Mouse (Mus musculus): ENCODE results near the gene Elavl2.
"Not testable (repeated sequence)": the region's sequence is repeated elsewhere in the genome, so short reads cannot be mapped to it uniquely, and the experiment has no call there.

The Elavl2 gene

GRCm38 (mm10) chr4:91310801-91311200 is 89.8 kb downstream of the Elavl2 start:
- no peak for DNase-seq (ENCODE audit: low read depth)

- DNase-seq (ENCODE audit: low read depth), result no peak
Observed at GRCm38 (mm10) chr4:91297706-91298105, 102.9 kb downstream of the Elavl2 start.

GRCm38 (mm10) chr4:91295317-91295716 is 105.3 kb downstream of the Elavl2 start:
- no peak for DNase-seq (ENCODE audit: low read depth)

DNA sequence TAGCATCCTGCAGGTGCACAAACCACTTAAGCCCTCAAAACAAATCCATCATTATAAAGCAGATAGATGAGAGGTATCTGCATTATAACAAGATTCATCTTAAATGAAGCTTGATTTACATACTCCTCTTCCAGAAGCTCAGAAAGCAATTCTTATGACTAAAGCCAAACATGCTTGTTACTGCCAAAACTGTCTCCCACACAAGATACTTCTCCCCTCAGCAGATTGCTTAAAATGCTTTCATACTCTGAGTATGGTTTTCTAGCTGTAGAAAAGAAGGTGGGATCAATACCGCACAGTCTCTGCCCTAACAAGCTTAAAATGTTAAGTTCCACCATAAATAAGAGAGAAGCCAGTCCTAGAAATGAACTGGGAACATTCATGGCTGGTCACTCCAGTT is 109.1 kb downstream of the Elavl2 start:
- no peak for DNase-seq (ENCODE audit: low read depth)

DNA sequence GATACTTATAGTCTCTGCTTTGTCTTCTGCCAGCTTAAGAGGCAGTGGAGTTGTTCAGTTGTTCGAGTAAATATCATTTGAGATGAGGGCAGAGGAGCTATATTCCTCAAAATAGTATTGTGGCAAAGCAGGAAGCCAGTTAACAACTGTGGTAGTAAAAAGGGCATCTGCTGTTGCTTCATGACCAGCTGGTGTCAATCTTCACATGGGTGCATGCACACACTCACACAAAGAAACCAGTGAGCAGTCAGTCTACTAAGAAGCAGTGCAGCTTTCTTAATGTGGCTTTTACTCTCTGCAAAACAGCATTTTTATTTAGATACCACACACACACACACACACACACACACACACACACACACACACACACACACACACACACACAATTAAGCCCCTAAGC is 110.2 kb downstream of the Elavl2 start:
- no peak for DNase-seq (ENCODE audit: low read depth)

- no peak for DNase-seq (ENCODE audit: low read depth)
Observed at GRCm38 (mm10) chr4:91289151-91289550, 111.4 kb downstream of the Elavl2 start.

DNA sequence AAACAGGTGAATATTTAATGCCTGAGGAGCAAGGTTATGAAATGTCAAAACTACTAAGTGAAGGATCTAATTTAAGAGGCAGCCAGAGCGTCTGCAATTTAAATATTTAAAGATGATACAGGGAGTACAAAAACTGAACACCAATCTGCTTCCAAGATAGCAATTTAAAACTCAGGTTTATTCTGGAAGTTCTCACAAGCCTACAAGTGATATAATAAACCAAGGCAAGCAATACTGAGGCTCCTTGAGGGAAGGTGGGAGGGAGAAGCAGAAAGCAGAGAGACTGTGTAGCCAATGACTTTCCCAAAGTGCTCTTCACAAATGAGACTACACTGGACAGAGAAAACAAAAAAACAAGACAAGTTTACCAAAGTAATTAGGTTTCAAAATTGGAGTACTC is 132.2 kb downstream of the Elavl2 start:
- DNase-seq (ENCODE audit: low read depth), result no peak

- DNase-seq (ENCODE audit: low read depth), result no peak
Observed at GRCm38 (mm10) chr4:91263733-91264440, 136.7 kb downstream of the Elavl2 start.

DNA sequence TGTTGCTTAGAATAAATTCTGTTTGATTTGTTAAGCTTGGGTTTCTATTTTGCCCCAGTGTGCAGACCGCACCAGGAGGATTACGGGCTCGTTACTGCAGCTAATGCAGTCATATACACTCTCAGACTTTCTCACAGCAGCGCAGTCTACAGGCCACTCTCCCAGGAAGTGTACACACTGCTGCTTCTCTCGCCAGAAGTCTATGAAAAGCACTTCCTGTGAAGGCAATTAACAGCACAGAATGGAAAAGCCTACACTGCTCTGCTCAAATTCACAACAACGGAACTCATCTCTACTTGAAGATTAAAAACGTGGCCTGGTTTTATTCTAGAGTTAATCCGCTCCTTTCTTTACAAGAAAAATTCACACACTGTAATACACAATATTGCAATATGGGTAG is 137.7 kb downstream of the Elavl2 start:
- no peak for DNase-seq (ENCODE audit: low read depth)

GRCm38 (mm10) chr4:91260622-91261021 is 140.0 kb downstream of the Elavl2 start:
- no peak for DNase-seq (ENCODE audit: low read depth)

DNA sequence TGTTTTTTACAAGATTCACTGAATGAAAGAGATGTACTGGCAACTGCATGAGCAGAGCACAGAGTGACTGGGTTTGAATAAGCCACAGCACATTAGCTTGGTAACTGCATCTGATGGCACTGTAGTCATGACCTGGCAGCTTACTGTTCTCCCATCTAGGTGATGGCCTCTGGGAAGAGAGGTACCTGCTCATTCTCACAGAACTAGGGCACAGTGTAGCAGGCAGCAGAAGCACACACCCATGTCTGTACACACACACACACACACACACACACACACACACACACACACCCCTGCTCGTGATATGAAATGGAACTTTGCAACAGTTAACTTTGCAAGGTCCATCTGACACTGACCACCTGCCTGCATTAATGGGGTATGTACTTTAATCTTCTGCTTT is 151.9 kb downstream of the Elavl2 start:
- no peak for DNase-seq (ENCODE audit: low read depth)

GRCm38 (mm10) chr4:91245136-91245535 is 155.4 kb downstream of the Elavl2 start:
- not testable (repeated sequence) for DNase-seq (ENCODE audit: low read depth)

- DNase-seq (ENCODE audit: low read depth), result no peak
Observed at GRCm38 (mm10) chr4:91244554-91244953, 156.0 kb downstream of the Elavl2 start.

DNA sequence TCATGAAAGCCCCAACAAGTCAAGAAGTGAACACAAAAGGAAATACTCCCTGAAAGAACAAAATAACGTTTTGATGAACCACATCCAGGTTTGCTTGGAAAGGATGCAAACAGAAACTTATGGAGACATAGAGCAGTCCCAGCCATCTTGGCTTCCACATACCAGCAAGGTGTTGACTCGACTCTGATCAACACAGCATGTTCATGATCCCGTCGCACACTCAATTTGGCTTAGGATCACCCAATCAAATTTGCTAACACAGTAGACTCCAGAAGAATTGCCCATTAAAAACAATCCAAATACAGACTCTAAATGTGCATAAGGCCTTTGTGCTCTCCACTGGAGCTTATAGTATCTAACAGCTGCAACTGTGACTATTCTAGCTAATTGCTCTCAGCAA is 156.7 kb downstream of the Elavl2 start:
- no peak for DNase-seq (ENCODE audit: low read depth)

- DNase-seq (ENCODE audit: low read depth), result no peak
Observed at GRCm38 (mm10) chr4:91238739-91239485, 161.7 kb downstream of the Elavl2 start.

DNA sequence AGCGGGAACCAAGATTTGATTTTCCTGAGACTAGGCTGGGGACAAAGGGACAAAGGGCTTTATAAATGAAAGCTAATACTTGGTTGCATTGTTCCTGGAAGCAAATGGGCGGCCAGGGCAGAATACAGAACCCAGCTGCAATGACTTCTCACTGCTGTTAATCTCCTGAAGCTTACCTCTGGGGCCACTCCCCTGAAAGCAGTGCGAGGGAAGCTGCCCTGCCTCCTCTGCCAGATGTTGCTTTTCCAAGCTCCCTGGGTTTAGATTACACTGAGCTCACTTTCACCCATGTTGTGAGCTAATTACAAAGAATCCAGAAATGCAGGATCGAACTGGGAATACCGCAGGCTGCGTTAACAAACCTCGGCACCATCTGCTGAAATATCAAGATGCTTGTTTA is 163.6 kb downstream of the Elavl2 start:
- DNase-seq (ENCODE audit: low read depth), result no peak

DNA sequence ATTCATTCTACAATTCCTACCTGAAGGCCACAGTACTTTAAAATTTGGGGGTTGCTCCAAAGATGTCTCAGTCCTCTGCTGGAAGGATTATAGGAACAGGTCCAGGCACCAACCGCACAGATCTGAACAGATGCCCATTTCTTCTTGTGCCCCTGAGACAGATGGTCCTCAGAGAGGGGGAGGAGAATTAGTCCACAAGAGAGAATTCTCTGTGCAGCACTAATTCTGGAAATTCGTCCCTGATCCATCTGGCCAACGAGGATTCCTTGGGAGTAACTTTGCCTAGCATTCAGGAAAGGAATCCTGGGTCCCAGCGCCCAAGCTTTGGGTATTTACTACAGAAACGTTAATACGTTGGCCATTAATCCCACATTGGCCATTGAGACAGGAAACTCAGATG is 165.6 kb downstream of the Elavl2 start:
- DNase-seq (ENCODE audit: low read depth), result no peak

- DNase-seq (ENCODE audit: low read depth), result no peak
Observed at GRCm38 (mm10) chr4:91233599-91233998, 167.0 kb downstream of the Elavl2 start.

DNA sequence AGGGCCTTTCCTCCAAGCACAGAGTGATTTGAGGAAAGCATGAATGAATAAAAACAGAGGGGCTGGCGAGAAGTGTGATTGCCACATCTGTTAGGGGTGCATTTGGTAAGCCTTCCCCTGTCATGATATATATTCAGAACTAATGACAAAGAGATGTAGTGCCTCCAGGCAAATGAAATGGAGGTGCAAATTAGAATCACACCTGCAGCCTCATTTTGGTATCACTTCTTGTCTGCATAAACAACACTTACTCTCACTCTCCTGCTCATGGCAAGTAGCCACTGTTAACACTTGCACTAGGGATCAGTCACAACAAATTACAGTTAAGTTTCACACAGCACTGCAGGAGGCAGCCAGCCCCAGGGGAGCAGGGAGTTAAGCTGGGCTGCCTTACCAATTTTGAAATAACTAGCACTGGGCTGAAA is 170.1 kb downstream of the Elavl2 start:
- no peak for DNase-seq (ENCODE audit: low read depth)

DNA sequence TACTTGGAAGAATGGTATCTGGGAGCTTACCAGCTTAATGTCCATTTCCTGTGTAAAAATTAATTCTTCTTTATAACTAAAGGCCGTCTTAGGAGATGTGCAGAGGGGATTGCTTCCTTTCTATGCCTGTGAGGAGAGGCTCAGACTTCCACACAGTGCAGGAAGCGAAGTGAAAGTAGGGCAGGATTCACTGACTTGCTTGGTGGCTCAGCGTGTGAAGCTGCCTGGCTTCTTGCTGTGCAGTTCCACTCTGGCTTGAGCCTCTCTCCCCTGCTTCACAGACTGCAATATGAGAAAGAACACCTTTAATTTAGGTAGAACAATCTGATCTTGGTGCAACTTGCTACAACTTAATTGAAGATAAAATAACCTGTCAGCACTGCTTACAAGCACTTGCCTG is 172.2 kb downstream of the Elavl2 start:
- DNase-seq (ENCODE audit: low read depth), result no peak

GRCm38 (mm10) chr4:91223811-91224210 is 176.8 kb downstream of the Elavl2 start:
- no peak for DNase-seq (ENCODE audit: low read depth)

DNA sequence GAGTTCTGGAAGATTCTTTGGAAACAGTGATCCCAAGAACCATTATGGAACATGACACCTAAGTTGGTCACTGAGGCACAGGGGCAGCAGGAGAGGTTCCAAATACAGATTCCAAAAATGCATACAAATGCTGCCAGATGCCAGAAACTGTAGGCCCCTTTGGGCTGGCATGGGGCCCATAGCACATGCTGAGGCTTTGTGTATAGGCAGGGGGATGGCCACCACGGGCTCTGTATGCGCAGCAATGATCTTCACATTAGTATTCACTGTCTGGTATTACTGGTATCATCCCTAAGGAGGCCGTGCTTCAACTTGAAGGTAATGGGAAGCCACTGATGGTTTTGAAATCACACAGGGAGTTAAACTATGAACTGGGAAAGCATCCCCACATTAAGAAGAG is 181.3 kb downstream of the Elavl2 start:
- DNase-seq (ENCODE audit: low read depth), result no peak

GRCm38 (mm10) chr4:91213917-91214316 is 186.7 kb downstream of the Elavl2 start:
- DNase-seq (ENCODE audit: low read depth), result no peak

Data from c-Kit-positive CD71-negative TER-119-negative erythroid progenitor cells, embryonic 14.5 days (primary cell).